Mouse (Mus musculus): ENCODE results near the gene 4931440F15Rik. TPM values are rescaled to one million over a fixed set of nuclear protein-coding genes. Genes with fewer than 3 reads are reported as not detected.

4931440F15Rik gene
- polyA plus RNA-seq, 1 experiment from 2014 or later = 0.43 TPM

DNA sequence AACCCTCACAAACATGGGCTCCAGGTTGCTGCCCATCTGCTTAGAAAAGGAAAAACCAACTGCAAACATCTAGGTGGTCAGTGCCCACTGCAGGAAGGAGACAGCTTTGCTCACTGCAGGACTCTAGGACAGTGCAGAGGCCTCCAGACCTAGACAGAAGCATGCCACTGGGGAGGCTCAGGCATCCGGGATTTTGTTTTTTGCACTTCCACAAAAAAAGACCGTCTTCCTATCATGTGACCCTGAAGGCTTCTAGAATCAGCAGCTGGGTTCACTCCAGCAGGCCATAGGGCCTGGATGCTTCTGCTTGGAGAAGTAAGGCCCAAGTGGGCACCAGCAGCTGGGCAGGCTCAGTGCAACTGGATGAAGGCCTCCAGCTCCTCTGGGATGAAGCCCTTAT is 2.3 kb downstream of the 4931440F15Rik start:
- Histone ChIP-seq H3K9me3 (no peaks in the 10 kb centered on the region), H3K4me3 (no peak overlapping the region), H3K27me3 (peaks cover 22% of the 10 kb centered on the region), H3K9ac (no peak overlapping the region), H3K36me3 (no peaks in the 10 kb centered on the region), H3K4me1 (replicated peaks) (no peaks in the 10 kb centered on the region), H3K4me2 (no peak overlapping the region), H3K27ac (replicated peaks) (no peak overlapping the region)
- WGBS = 89% methylated on average over 2 of the region's 2 CpGs
- ATAC-seq (ENCODE audit: low read depth) = no peak

DNA sequence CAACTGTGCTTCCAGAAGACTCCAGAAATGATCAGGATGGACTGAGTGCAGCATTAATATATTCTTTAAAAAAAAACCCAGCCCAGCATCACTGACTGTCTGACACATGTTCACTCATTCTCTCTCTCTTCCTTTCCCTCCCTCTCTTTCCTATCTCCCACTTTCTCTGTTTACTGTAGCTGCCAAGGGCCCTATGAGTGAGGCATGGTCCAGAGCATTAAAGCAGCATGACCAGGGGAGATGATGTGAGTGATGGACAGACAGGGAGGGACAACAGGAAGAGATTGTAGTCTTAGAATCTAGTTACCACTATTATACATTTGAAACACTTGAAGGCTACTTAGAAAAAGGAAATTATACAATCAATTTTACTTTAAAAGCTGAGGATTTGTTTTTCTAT is 9.8 kb downstream of the 4931440F15Rik start:
- Histone ChIP-seq H3K9ac (no peak overlapping the region), H3K36me3 (peaks cover 3% of the 10 kb centered on the region; the same call in 1 of the 2 replicates), H3K9me3 (no peaks in the 10 kb centered on the region), H3K4me2 (no peak overlapping the region), H3K27me3 (no peaks in the 10 kb centered on the region), H3K27ac (replicated peaks) (no peak overlapping the region), H3K4me1 (replicated peaks) (0 out of 2 replicates have a peak, but pooled peaks cover 4% of the 10 kb centered on the region), H3K4me3 (no peak overlapping the region)
- ATAC-seq (ENCODE audit: low read depth) = no peak

GRCm38 (mm10) chr11:29815261-29815660 is 10.2 kb downstream of the 4931440F15Rik start:
- Histone ChIP-seq H3K27me3 (no peaks in the 10 kb centered on the region), H3K4me3 (no peak overlapping the region), H3K9me3 (no peaks in the 10 kb centered on the region), H3K4me1 (replicated peaks) (0 out of 2 replicates have a peak, but pooled peaks cover 4% of the 10 kb centered on the region), H3K9ac (no peak overlapping the region), H3K4me2 (no peak overlapping the region), H3K36me3 (peaks cover 3% of the 10 kb centered on the region; the same call in 1 of the 2 replicates), H3K27ac (replicated peaks) (no peak overlapping the region)
- WGBS = 84% methylated on average over 3 of the region's 3 CpGs
- no peak for ATAC-seq (ENCODE audit: low read depth)

- peaks cover 3% of the 10 kb centered on the region; the same call in 1 of the 2 replicates for H3K36me3 ChIP-seq
- H3K9me3 ChIP-seq = no peaks in the 10 kb centered on the region
- H3K9ac ChIP-seq = no peak overlapping the region
- H3K27me3 ChIP-seq = no peaks in the 10 kb centered on the region
- ATAC-seq (ENCODE audit: low read depth) = no peak
- no peak overlapping the region for H3K4me3 ChIP-seq
- no peak overlapping the region for H3K27ac ChIP-seq (replicated peaks)
- 88% methylated on average over 1 of the region's 1 CpGs for WGBS
- H3K4me2 ChIP-seq = no peak overlapping the region
- 0 out of 2 replicates have a peak, but pooled peaks cover 4% of the 10 kb centered on the region for H3K4me1 ChIP-seq (replicated peaks)
Observed at GRCm38 (mm10) chr11:29813267-29813666, 12.2 kb downstream of the 4931440F15Rik start.

DNA sequence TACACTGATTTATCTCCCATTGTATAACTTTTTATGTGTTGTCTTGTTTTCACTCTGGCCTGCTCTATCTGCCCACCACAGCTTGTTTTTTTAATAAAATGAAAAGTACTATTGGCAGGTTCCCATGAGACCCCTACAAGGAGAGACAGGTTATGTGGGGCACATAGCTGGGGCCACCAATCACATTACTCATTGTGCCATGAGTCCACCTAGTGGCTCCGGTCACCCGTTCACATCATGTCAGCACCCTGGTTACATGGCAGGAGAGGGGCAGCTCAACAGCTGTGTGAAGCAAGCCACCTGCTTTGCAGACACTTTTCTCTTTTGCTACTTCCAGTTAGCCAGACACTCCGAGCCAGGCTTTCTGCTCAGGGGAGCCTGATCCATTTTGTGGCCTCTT is 13.0 kb downstream of the 4931440F15Rik start:
- 71% methylated on average over 3 of the region's 3 CpGs for WGBS
- Histone ChIP-seq H3K9ac (no peak overlapping the region), H3K4me2 (no peak overlapping the region), H3K4me1 (replicated peaks) (0 out of 2 replicates have a peak, but pooled peaks cover 4% of the 10 kb centered on the region), H3K27me3 (no peaks in the 10 kb centered on the region), H3K27ac (replicated peaks) (no peak overlapping the region), H3K36me3 (no peaks in the 10 kb centered on the region), H3K4me3 (no peak overlapping the region), H3K9me3 (no peaks in the 10 kb centered on the region)
- ATAC-seq (ENCODE audit: low read depth) = no peak

DNA sequence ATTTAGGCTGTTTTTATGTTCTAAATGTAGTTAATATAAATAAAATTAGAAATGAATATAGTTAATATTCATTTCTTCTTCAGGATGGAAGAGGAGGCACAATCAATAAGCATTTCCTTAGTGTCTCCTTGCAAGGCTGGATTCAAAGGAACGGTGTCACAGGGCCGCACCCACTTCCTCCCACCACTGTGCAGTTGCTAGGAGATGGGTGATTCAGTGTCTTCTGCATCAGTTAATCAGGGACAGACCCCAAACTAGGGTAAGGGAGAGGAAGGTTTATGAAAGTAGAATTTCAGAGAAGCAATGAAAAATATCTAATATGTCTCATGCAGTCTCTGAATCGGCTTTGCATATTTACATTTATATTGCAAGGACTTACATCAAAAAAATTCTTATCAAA is 15.1 kb downstream of the 4931440F15Rik start:
- WGBS = 75% methylated on average over 3 of the region's 3 CpGs
- no peaks in the 10 kb centered on the region for H3K36me3 ChIP-seq
- H3K4me3 ChIP-seq = no peak overlapping the region
- no peak for ATAC-seq (ENCODE audit: low read depth)
- H3K9ac ChIP-seq = no peak overlapping the region
- H3K9me3 ChIP-seq = no peaks in the 10 kb centered on the region
- no peaks in the 10 kb centered on the region for H3K27me3 ChIP-seq
- H3K4me2 ChIP-seq = no peak overlapping the region
- H3K27ac ChIP-seq (replicated peaks) = no peak overlapping the region
- H3K4me1 ChIP-seq (replicated peaks) = 0 out of 2 replicates have a peak, but pooled peaks cover 4% of the 10 kb centered on the region

DNA sequence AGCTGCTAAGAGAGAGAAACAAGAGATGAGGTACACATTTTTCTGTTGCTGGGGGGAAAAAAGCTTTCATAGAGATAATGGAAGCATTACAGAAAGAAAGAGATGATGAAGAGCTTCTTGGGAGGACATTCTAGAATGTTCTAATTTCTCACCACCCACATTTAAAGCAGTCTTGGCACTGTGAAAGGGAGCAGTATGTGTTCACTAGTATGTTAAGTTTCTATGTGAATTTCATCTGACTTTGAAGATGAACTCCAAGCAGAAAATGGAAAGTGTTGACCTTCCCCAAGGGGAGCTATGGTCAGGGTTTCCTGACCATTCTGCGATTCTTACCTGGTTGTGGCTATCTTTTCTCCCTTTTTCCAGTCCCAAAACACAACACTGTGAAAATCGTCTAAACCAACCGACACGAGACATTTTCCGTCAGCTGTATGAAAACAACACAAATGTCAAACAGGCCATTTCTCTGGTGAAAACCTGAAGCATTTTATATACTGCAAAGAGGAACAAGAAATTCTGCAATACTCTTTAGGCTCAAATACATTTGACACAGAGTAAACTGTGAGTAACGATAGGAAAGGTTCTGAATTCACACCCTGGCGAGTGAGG is 16.4 kb downstream of the 4931440F15Rik start:
- H3K4me2 ChIP-seq = no peak overlapping the region
- H3K4me3 ChIP-seq = no peak overlapping the region
- no peaks in the 10 kb centered on the region for H3K27me3 ChIP-seq
- WGBS = 88% methylated on average over 7 of the region's 7 CpGs
- no peak overlapping the region for H3K27ac ChIP-seq (replicated peaks)
- no peak overlapping the region for H3K9ac ChIP-seq
- no peaks in the 10 kb centered on the region for H3K36me3 ChIP-seq
- H3K4me1 ChIP-seq (replicated peaks) = 0 out of 2 replicates have a peak, but pooled peaks cover 4% of the 10 kb centered on the region
- no peaks in the 10 kb centered on the region for H3K9me3 ChIP-seq
- ATAC-seq (ENCODE audit: low read depth) = no peak

DNA sequence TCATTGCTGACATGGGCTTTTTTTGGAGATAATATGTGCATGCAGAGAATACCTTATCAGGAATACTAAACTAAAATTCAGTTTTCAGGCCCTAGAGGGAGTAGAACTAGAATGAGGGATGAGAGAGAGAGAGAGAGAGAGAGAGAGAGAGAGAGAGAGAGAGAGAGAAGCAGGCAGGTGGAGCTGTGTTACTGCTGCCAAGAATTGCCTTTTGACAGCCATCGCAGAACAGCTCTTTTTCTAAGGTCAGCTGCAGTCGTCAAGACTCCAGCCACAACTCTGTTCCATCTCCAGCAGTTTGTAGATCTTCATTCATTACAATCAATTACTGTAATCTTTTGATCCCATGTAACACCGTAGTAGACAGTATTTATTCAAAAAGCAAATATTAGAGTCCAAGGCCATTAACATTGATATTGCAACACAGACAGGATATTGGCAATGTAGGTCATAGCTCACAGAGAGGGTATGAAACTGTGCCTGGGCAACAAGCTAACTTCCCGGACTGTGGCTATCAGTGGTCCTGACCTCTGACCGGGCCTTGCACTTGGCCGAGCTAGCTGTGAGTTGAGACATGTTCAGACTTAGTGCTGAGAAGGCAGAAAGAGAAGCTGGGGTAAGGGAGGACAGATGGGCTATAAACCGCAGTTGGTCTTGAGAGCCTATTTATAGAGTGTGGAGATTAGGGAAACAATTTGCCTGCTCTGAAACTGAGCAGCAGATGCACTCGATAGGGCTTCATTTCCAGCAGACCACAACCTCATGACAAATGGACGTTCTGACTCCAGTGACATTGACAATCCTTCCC is 17.1 kb downstream of the 4931440F15Rik start:
- no peak overlapping the region for H3K4me3 ChIP-seq
- H3K4me1 ChIP-seq (replicated peaks) = 0 out of 2 replicates have a peak, but pooled peaks cover 4% of the 10 kb centered on the region
- WGBS = 69% methylated on average over 9 of the region's 9 CpGs
- no peak overlapping the region for H3K9ac ChIP-seq
- ATAC-seq (ENCODE audit: low read depth) = no peak
- no peaks in the 10 kb centered on the region for H3K36me3 ChIP-seq
- no peaks in the 10 kb centered on the region for H3K27me3 ChIP-seq
- H3K4me2 ChIP-seq = no peak overlapping the region
- no peak overlapping the region for H3K27ac ChIP-seq (replicated peaks)
- H3K9me3 ChIP-seq = no peaks in the 10 kb centered on the region

GRCm38 (mm10) chr11:29807325-29807724 is 18.1 kb downstream of the 4931440F15Rik start:
- 0 out of 2 replicates have a peak, but pooled peaks cover 4% of the 10 kb centered on the region for H3K4me1 ChIP-seq (replicated peaks)
- no peak overlapping the region for H3K9ac ChIP-seq
- H3K4me2 ChIP-seq = no peak overlapping the region
- ATAC-seq (ENCODE audit: low read depth) = no peak
- no peaks in the 10 kb centered on the region for H3K36me3 ChIP-seq
- WGBS = 88% methylated on average over 5 of the region's 5 CpGs
- H3K27ac ChIP-seq (replicated peaks) = no peak overlapping the region
- no peaks in the 10 kb centered on the region for H3K27me3 ChIP-seq
- H3K4me3 ChIP-seq = no peak overlapping the region
- H3K9me3 ChIP-seq = no peaks in the 10 kb centered on the region

GRCm38 (mm10) chr11:29801432-29802427 is 23.7 kb downstream of the 4931440F15Rik start:
- no peak overlapping the region for H3K4me3 ChIP-seq
- ATAC-seq (ENCODE audit: low read depth) = no peak
- 88% methylated on average over 2 of the region's 2 CpGs for WGBS
- no peaks in the 10 kb centered on the region for H3K27me3 ChIP-seq
- no peaks in the 10 kb centered on the region for H3K4me1 ChIP-seq (replicated peaks)
- H3K4me2 ChIP-seq = no peak overlapping the region
- no peaks in the 10 kb centered on the region for H3K36me3 ChIP-seq
- H3K27ac ChIP-seq (replicated peaks) = no peak overlapping the region
- no peak overlapping the region for H3K9ac ChIP-seq
- no peaks in the 10 kb centered on the region for H3K9me3 ChIP-seq

DNA sequence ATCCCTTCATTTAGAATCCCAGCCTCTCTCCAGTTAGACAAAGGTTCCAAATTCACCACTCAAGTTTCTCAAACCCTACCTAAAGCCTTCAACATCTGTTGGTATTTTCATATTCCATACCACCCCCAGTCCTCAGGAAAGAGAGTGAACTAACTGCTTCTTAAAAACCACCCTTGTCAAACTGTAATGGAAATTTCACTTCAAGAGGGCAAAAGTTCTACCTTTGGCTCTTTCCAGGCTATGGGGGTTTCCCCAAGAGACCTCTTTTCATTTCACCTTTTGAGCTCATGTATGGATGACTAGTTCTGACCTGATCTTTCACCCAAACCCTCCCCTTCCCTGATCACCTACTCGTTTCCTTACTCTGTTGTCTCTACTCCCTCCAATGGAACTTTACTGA is 25.6 kb downstream of the 4931440F15Rik start:
- Histone ChIP-seq H3K36me3 (no peaks in the 10 kb centered on the region), H3K4me1 (replicated peaks) (no peaks in the 10 kb centered on the region), H3K27ac (replicated peaks) (no peak overlapping the region), H3K4me3 (no peak overlapping the region), H3K27me3 (no peaks in the 10 kb centered on the region), H3K9me3 (no peaks in the 10 kb centered on the region), H3K9ac (no peak overlapping the region), H3K4me2 (no peak overlapping the region)
- no peak for ATAC-seq (ENCODE audit: low read depth)
- 57% methylated on average over 1 of the region's 1 CpGs for WGBS
